Mouse (Mus musculus) embryo, embryonic 11 days (tissue): ENCODE results near the gene Stx3.

Source experiments
- DNase-seq: peaks from one replicate; pipeline ENCODE4 v3.0.0-alpha.2; 2015

Gene Stx3

DNA sequence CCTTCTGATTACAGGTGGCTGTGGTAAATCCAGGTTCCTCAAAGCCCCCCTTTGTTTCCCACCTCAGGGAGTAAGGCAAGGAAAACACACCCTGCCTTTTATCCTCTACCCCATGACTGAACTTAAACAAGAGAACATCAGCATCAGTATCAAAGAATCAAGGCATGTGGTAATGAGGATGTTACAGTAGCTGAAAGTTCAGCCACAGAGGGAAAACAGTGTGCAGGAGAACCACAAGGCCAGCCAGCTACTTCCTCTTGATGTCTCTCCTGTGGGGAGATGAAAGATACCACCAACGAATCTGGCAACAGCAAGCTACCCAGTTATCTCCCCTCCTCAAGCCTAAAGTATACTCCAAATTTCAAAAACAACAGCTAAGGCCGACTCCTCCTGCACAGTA, 12.0 kb downstream of the Stx3 start:
- no peak for DNase-seq

DNA sequence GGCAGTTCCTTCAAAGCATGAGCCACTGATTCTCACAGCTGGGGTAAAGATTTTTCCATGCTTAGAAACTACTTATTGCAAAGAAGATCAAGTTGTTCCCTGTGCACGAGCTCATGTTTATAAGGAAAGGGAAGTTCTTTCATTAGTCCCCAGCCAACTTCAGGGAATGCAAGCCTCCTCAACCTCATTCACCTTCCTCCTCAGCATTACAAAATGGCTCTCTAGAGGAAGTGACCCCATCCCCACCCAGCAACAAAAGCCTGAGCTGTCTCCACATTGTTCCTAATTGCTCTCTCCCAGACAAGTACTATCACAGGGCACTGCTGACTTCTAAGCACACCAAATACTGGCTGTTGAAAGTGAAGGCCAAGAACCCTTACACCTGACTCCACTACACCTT, 14.8 kb downstream of the Stx3 start:
- DNase-seq, result no peak

DNA sequence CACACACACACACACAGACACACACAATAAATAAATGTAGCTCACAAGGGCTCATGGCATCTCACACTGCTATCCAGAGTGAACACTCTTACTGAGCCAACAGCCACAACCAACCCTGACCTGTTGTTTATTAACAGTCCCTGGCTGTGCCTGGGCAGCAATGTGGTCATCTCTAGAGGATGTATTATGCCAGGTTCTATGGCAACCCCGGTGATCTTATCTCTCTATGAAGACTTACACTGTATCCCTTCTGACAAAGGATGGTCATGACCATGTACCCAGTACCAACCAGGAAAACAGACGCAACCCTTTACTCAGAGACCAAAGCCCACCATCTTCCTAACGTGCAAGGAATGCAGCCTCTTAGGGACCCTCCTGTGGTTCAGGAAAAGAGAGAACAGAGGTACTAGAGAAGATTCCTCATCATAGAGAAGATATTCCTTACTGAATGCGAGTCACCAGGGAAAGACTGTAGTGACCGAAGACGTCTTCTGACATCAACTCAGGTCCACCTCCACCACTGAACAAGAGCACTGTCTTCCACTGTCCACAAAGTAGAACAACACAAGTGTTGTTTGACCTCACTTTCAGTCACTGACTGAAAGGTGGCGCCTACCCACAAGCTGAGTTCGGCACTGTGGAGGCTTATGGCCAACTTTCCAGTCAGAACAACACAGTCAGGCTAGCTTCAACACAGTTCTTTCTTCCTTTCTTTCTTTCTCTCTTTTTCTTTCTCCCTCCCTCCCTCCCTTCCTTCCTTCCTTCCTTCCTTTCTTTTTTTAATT, 18.5 kb downstream of the Stx3 start:
- no peak for DNase-seq

DNA sequence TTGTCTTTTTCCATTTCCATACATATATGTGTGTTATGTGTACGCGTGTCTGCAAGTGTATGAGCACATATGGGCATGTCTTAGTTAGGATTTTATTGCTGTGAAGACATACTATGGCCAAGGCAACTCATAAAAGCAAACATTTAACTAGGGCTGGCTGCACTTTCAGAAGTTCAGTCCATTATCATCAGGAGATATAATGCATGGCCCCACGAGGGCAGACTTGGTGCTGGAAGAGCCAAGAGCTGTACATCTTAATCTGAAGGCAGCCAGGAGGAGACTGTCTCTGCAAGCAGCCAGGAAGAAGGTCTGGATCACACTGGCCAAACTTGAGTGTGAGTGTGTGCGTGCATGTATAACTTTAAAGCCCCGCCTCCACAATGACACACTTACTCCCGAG, 24.8 kb downstream of the Stx3 start:
- DNase-seq, result no peak

DNA sequence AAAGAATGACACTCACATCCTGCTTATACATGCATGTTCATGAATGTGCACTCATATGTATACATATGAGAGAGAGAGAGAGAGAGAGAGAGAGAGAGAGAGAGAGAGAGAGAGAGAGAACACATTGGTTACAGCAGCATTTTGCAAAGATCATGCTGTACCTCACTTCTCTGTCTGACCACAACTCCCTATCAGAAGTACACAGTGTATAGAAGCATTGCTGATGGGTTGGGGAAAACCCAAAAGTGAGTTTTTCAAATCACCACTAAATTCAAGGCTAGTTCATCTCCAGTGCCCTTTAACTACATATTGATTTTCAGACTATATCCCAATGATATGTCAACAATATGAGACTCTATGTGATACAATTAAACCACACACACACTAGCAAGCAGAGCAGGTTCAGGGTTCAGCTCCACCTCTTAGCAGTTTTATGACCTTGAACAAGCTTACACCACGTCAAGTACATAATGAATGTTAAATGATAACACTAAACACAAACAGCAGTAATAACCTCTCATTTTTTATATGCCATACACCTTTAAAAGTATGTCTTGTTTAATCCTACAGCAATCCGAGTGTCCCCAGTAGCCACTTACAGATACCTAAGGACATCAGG, 25.4 kb downstream of the Stx3 start:
- no peak for DNase-seq

DNA sequence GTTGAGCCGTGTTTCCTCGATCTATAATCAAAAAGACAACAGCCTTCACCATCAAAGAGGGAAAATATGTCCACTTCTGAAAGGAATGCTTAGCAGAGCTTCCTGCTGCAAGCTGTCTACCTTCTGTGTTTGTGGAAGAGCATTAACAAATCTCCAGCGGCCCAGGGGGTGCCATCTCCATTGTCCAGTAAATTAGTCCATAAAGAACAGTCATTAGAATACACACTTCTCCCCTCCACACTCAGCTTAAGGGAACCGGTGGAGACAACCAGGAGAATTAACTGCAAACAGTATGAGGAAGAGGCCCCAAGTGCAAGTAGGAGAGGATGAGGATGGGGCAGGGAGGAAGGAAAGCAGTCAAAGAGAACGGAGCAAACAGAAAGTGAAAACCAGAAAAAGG, 27.4 kb downstream of the Stx3 start:
- DNase-seq, result no peak

DNA sequence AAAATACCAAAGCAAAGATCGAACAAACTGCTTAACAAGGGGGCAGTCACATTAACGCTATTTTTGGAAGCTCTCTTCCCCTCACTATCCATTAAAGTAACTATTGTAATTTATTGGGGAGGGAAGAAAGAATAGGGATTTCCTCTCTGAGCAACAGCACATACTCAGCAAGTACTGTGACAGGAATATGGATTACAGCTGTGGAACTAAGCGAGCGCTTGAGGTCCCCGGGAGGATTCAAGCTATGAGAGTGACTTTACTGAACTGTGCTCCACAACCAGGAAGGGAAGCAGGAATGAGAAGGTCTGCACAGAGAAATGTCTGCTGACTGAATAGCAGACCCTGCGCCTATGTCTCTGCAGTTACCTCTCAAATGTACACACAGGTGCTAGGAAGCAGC, 30.3 kb downstream of the Stx3 start:
- DNase-seq, result no peak

DNA sequence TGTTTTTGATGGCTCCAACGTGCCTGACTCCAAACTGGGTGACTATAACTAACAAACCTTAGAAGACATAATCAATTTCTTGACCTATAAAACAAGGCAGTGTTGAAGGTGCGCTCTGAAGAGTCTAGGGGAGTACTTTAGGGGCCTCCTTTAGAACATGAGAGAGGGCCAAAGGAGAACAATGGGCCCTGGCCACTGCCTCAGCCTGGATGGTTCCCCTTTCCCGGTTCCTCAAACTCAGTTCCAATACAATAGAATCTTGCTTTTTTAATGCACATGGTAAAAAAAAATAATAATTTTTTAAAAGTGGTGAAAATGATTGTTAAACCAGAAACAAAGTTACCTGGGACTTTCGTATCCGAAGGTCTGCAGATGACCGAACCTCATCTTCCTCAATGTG, 31.4 kb downstream of the Stx3 start:
- no peak for DNase-seq

DNA sequence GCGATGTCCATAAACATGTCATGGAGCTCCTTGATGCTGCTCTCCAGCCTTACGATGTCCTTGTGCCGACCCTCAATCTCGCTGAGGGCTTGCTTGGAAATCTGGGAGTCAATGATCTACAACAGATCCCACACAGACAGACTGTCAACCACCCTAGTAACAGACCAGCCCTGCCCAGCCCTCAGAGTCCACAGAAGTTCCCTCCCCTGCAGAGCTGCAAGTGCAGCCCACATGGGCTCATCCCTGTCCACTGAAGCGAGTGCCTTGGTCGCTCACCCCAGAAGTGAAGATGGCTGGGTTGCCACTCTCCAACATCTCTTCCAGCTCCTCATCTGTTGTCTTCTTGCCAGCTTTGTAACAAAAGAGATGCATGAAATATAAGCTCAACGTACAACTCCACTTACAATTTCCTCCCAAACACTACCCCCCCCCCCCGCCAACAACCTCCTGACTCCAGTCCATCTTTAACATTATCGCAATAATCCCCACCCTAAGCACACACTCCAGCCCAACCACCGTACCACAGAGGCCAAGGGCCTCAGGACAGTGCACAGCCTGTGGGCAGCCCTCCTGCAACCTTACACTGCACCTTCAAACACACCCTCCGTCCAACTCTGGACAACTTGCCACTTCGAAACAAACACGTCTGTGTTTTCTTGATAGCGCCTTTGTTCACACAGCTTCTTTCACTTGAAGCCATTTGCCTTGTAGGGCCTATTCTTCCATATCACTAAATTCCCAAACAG, 33.6 kb downstream of the Stx3 start:
- DNase-seq, result no peak

DNA sequence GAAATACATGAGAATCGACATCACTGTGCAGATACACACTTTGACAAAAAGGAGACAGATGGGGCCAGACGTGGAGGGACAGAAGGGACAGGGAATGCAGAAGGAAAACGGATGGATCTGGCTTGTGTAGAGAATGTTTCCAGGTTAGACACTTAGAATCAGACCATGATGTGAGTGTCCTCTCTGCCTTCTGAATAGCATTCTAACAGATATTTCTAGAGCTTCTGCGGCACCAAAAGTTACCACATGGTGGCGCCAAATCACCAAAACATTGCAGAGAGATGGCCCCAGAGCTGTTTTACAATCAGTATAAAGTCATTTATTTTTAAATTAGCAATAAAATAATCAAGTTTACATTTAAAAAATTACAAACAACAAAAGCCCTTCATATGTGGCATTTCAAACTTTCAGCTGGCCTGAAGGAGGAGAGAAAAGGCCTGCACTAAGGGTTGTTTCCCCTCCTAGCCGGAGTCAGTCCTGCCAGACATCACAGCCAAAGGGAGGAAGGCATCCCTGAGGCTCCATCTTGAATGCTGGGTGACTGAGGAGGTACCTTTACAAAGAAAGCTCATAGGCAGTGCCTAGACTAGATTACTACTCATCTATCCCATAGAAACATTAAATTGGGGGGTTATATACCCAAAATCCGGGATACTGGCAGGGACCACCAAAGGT, 41.9 kb downstream of the Stx3 start:
- peak; percentile 62 for DNase-seq

DNA sequence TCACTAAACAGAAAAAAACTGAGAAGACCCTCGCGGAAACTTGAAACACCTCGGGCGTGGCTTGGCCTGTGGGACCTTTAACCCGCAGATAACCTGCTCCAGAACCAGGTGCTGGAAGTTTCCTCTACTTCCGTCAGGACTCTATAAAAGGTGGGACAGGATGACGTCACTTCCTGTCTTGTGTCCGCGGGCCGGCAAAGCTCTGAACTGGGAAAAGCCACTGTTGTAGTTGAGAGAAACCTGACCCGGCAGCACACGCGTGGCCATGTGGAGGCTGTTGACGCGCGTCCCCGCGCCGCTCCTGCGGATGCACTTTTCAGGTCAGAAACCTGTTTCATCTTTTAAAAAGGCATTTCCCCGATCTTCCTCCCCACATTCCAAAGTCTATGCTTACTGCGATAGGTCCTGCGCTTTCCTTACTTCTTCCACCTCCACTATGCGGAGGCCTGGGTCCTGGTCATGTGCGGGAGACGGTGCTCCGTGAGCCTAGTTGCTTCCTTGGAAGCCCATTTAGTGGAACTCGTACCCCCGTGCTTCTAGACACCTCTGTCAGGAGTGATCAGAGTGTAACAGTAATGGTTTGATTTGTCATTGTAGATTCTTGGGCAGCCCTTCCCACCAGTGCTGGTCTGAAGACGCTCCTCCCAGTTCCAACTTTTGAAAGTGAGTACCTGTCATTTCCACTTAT, 48.9 kb downstream of the Stx3 start, which contains the start of gene Mrpl16:
Gene Mrpl16, plus strand, starts transcription at position 187 of the 688 bp plus-strand sequence.
- DNase-seq, result peak; percentile 95

DNA sequence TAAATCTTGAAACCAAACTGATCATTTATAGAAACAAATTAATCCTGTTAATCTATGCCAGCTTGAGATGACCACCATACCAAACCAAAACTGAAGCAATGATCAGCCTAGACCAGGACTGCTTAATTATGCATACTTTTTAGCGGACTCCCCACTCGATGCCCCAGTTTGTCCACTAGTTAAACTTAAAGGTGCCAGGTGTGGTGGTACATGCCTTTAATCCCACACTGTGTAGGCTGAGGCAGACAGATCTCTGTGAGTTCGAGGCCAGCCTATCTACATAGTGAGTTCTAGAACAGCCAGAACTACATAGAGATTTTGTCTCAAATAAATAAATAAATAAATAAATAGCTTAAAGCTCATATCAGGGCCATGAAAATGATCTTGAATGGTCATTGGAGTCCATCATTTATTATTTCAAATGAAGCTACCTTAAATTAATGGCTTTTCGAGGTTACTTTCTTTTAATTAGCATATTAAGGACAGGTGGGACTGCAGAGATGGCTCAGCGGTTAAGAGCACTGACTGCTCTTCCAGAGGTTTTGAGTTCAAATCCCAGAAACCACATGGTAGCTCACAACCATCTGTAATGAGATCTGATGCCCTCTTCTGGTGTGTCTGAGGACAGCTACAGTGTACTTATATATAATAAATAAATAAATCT, 49.8 kb downstream of the Stx3 start:
- no peak for DNase-seq

DNA sequence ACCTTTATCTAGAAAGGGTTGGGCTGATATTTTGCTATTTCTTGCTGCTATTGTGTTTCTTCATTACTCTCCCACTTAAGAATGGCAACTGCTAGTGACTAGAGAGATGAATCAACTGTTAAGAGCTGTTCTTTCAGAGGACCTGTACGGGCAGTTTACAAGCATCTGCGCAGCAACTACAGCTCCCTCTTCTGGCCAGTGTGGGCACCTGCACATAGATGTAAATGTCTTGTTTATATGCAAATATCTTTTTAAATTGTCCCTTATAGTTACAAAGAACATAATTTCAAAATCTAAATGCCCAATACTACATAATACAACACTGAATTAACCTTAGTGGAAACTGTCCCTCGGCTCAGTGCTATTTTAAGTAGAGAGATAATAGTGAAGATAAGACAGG, 51.0 kb downstream of the Stx3 start:
- DNase-seq, result peak; percentile 72

DNA sequence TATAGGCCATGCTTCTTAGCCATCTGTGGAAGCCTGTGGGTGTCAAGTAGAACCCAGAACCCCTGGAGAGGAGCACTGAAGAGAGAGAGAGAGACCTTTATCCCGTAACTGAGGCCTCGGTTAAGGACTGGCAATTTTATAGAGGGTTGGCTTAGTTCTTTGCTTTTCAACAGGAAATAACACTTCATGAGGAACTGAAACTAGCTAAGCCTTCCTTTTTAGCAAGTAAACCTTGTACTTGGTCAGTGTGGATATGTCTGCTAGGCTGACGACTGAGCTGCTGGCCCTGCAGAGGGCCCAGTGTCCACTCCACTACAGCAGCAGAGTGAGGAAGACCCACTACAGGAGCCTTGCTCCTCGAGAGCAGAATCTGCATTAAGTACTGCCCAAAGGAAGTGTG, 52.8 kb downstream of the Stx3 start:
- DNase-seq, result no peak

DNA sequence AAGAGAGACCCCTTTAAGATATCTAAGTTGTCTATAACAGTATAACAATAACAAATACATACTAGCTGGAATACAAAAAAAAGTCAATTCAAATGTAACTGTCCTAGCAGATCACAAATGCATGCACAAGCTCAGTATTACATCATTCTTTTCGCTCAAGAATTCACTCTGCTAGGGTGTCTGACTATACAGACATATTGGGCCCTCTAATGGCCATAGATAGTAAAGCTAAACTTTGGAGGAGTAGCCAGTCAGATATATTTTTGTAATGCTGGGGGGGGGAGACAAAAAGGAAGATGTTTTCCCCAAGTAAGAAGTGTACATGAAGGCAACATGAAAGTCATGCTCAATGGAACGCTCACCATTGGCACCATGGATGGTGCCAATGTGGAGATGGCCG, 54.1 kb downstream of the Stx3 start:
- no peak for DNase-seq

DNA sequence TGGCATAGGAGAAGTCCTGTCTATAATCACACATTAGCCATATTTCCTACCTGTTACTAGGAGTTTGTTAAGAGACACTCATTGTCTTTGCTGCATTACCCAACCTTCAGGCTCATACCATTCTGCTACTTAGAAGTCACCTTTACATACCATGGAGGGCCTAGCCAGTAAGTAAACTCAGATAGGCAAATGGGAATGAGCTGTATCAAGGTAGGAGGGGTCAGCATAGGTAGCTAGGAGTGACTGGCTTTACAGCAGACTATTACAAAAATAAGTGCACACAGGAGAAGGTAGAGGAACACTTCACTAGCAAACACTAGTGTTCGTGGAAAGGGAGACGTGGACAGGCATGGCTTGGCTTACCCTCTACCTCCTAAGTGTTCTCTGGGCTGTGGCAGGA, 71.9 kb downstream of the Stx3 start, which contains the start of gene Gif:
Gene Gif, plus strand, starts transcription at position 257 of the 400 bp plus-strand sequence.
- DNase-seq, result no peak

DNA sequence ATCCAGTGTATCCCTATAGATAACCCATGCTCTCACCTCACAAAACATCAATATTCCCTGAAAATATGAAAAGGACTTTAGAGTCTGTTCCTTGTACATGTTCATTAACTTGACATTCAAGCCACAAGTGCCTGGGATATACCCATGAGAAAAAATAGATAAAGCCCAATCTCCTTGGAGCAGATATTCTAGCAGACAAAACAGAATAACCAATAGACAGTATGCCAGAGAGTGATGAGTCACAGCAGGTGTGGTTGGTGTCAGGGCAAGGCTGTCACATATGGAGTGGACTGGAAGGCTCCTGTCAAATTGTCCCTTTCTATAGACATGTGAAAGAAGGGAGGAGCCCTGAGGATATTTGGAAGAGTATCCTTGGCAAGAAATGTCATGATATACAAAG, 73.5 kb downstream of the Stx3 start:
- DNase-seq, result no peak

DNA sequence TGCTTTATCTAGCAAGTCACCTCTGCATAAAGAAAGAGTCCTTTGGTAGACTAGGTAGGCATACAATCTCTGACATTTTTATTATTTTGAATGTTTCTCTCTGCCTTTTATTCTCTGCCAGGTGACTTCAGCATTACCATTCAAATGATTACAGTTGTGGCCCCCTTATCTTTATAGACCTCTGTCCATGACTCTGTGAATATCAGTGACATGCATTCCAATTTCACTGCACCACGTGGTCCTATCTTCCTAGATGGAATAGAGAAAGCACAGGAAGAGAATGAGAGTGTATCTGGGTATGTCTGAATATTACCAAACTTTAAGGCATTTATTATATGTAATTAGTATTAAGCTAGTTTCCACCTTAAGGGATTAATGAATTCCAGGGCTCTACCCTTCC, 82.7 kb downstream of the Stx3 start:
- DNase-seq, result no peak

DNA sequence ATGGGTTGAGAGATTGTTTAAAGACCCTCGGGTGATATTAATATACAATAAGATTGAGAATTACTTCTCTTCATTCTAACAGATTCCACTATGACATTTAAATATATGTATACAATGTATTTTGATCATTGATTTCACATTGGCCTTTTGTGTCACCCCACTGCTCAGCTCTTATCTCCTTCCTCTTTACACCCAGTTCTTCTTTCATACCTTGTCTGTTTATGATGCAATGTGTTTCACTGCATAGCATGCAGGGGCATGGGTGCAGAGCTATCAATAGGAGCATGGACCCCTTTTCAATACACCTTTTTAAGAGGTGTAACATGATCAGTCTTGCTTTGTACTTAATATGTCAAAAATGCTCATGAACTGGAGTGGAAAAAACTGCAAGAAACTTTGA, 88.9 kb downstream of the Stx3 start:
- DNase-seq, result no peak

DNA sequence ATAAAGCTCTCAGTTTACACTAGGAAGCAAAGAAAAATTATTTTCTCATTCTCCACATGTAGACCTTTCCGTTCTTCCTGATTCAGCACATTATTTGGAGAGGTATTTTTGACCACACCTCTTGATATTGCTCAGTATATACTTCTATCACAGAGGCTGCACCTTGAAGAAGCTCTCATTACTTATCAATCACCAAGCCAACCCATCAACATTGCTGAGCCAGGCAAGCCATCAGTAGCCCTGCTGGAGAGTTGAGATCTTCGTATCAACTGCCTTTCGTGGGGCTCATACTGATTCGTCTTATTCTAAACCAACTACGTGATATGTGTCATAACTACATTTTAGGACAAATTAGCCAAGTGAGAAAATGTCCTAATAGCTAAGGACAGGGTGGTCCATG, 91.9 kb downstream of the Stx3 start:
- no peak for DNase-seq

DNA sequence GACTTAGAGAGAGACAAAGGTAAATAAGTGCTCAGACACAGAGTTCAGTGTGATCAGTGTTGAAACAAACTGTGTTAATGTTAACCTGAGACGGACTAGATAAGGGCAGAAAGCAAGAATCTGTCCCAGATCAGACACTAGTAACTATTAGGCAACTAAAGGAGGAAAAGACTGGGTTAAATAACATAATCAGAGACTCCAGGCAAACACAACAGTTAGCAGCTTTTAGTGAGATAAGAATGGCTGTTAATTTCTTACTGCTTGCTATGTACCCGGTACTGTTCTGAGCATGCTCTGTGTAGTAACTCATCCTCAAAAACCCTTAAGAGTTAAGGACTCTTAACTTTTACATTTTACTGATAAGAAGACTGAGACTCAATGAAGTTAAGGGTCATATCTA, 93.3 kb downstream of the Stx3 start:
- no peak for DNase-seq
